Mouse (Mus musculus) cortical plate, adult 2 months (tissue): Measurements from ENCODE around the gene Acot6. TPM values are rescaled to one million over a fixed set of nuclear protein-coding genes. Genes with fewer than 3 reads are reported as not detected.
A peak's percentile ranks its signal among the peaks of the same experiment; 100 is the strongest.

ENCODE experiments used
- H3K27ac ChIP-seq: fragments of 200-500 bp; 2 replicates; pipeline ENCODE4 v1.5.1; 2012; ENCODE audit warnings: low read length, control low read depth, inconsistent platforms; ENCODE audit not compliant: insufficient read depth
- H3K4me1 ChIP-seq: fragments of 200-500 bp; 2 replicates; pipeline ENCODE4 v1.6.1; 2011; ENCODE audit warnings: low read length; ENCODE audit not compliant: control insufficient read depth, insufficient read depth
- H3K4me3 ChIP-seq: fragments of 200-500 bp; 2 replicates; pipeline ENCODE4 v1.5.1; 2011; ENCODE audit warnings: mild to moderate bottlenecking, low read length, control low read depth; ENCODE audit not compliant: insufficient read depth
- CTCF ChIP-seq: fragments of 200-500 bp; IDR thresholded peaks from 2 replicates; pipeline ENCODE4 v1.5.1; 2011; ENCODE audit warnings: mild to moderate bottlenecking, control low read depth, low read length; ENCODE audit not compliant: insufficient read depth; ENCODE audit errors: extremely low read depth
- POLR2A ChIP-seq: fragments of 200-500 bp; IDR thresholded peaks from 2 replicates; pipeline ENCODE4 v1.6.1; 2011; ENCODE audit warnings: mild to moderate bottlenecking, low read length, control low read depth; ENCODE audit not compliant: insufficient read depth; ENCODE audit errors: extremely low read depth
- polyA plus RNA-seq: library from polyadenylated mRNA; depleted of rRNA; stranded (reverse); fragments of >200 nt; gene quantifications from 2 replicates; pipeline ENCODE4 v1.2.3, GENCODE M21; 2012

The Acot6 gene
- polyA plus RNA-seq, 1 experiment, result 5.0 TPM

- TF ChIP-seq CTCF, result no peak
- no peak for TF ChIP-seq POLR2A
- Histone ChIP-seq H3K4me3 (no peak overlapping the region), H3K27ac (no peak overlapping the region), H3K4me1 (no peaks in the 10 kb centered on the region)
These were observed 849 bp upstream of the Acot6 start for GRCm38 (mm10) chr12:84099605-84100004.

GRCm38 (mm10) chr12:84100071-84100470 is 383 bp upstream of the Acot6 start:
- H3K4me3 ChIP-seq, result no peak overlapping the region; the same call in 1 of the 2 replicates
- TF ChIP-seq CTCF (no peak), POLR2A (no peak)
- H3K27ac ChIP-seq, result no peak overlapping the region
- no peaks in the 10 kb centered on the region for H3K4me1 ChIP-seq

GRCm38 (mm10) chr12:84101493-84101845 is 1.0 kb downstream of the Acot6 start:
- H3K27ac ChIP-seq, result no peak overlapping the region
- no peaks in the 10 kb centered on the region for H3K4me1 ChIP-seq
- peak overlapping the region; percentile 45 for H3K4me3 ChIP-seq
- no peak for TF ChIP-seq POLR2A
- TF ChIP-seq CTCF, result no peak

- no peak overlapping the region for H3K4me3 ChIP-seq
- TF ChIP-seq CTCF, result no peak
- no peak for TF ChIP-seq POLR2A
- H3K4me1 ChIP-seq, result no peaks in the 10 kb centered on the region
- H3K27ac ChIP-seq, result no peak overlapping the region
These were observed 6.6 kb downstream of the Acot6 start for GRCm38 (mm10) chr12:84107012-84107411.

- no peak overlapping the region for H3K4me3 ChIP-seq
- H3K27ac ChIP-seq, result no peak overlapping the region
- TF ChIP-seq CTCF (no peak), POLR2A (no peak)
- no peaks in the 10 kb centered on the region for H3K4me1 ChIP-seq
These were observed 7.2 kb downstream of the Acot6 start for GRCm38 (mm10) chr12:84107692-84108091.

- H3K27ac ChIP-seq, result no peak overlapping the region
- H3K4me3 ChIP-seq, result no peak overlapping the region
- TF ChIP-seq CTCF, result no peak
- H3K4me1 ChIP-seq, result no peaks in the 10 kb centered on the region
These were observed 9.5 kb downstream of the Acot6 start for GRCm38 (mm10) chr12:84109924-84110323.

- Histone ChIP-seq H3K4me3 (no peak overlapping the region), H3K27ac (no peak overlapping the region), H3K4me1 (no peaks in the 10 kb centered on the region; the same call in 1 of the 2 replicates)
- no peak for TF ChIP-seq CTCF
- TF ChIP-seq POLR2A, result no peak
These were observed 10.4 kb downstream of the Acot6 start for GRCm38 (mm10) chr12:84110814-84111213.

GRCm38 (mm10) chr12:84113676-84114075 is 13.2 kb downstream of the Acot6 start:
- no peak overlapping the region for H3K27ac ChIP-seq
- H3K4me3 ChIP-seq, result peak overlapping the region; percentile 90
- H3K4me1 ChIP-seq, result no peaks in the 10 kb centered on the region; the same call in 1 of the 2 replicates
- TF ChIP-seq CTCF, result no peak
- no peak for TF ChIP-seq POLR2A

GRCm38 (mm10) chr12:84114153-84114994 is 13.9 kb downstream of the Acot6 start, which contains the start of gene Dnal1:
Gene Dnal1 (plus strand): TSS chr12:84114366.
- no peak for TF ChIP-seq CTCF
- TF ChIP-seq POLR2A, result peak; percentile 59; the same call in 1 of the 2 replicates
- Histone ChIP-seq H3K4me1 (no peaks in the 10 kb centered on the region; the same call in 1 of the 2 replicates), H3K27ac (no peak within 1 kb of the TSS), H3K4me3 (peak within 1 kb of the TSS; percentile 90)

- H3K4me3 ChIP-seq, result no peak overlapping the region
- no peaks in the 10 kb centered on the region; the same call in 1 of the 2 replicates for H3K4me1 ChIP-seq
- no peak overlapping the region for H3K27ac ChIP-seq
- no peak for TF ChIP-seq CTCF
- TF ChIP-seq POLR2A, result no peak
These were observed 19.1 kb downstream of the Acot6 start for GRCm38 (mm10) chr12:84119584-84119983.
